Comparison of ENCODE assay signal across 35 mouse cellular contexts in the genomic region with DNA sequence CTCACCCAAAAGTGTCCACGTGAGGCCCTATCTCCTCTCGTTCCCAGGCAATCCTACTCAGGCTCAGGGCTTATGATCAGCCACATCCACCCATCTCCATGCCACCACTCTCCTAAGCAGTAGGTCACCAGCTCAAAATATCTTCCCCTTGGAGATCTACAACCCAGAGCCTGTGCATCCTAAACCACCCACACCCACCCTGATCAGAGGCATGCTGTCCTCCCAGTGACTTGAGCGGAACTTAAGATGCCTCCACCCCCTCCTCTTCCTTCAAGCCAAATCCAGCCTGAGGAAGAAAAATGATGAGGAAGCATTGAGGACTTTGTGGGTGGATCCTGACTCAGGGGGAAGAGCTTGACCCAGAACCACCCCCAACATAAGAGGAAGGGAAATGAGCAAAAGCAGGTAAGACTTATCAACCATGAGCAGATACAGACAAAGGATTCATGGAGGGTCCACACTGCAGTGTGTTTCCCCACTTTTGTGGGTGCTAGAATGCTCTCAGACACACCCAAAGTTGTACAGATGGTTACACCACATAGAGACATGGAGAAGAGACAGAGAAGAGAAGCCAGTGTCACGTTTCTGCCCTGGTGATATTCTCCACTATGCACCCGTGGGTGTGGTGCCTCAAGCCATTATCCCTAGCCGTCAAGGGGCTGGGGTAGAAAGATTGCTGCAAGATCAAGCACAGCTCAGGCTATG. TPM values are rescaled to one million over a fixed set of nuclear protein-coding genes. Genes with fewer than 3 reads are reported as not detected.
"Had no signal": no experiment of that assay in that cellular context is flagged by ENCODE, and none has a peak within 500 bp of the region (broad histone marks: within the 10 kb centered on the region; RNA-seq: fewer than 3 reads in every experiment).

No protein-coding gene starts in this region.

- DNase-seq: gastrocnemius, adult 2 months; gastrocnemius, postnatal 14 days; gastrocnemius, postnatal 36 days; heart, adult 11 months; heart, adult 2 months; heart, postnatal 14 days; heart, postnatal 36 days; kidney, adult 11 months; kidney, adult 2 months; kidney, adult 9 months; kidney, postnatal 14 days; kidney, postnatal 36 days; layer of hippocampus, adult 9-11 months; layer of hippocampus, postnatal 36 days; left cerebral cortex, postnatal 4 days had no signal

- ATAC-seq: hindbrain, postnatal 0 days; intestine, embryonic 16.5 days; liver, embryonic 12.5 days had no signal

RNA-seq across cellular contexts. Expression of gene Allc, which starts 6.8 kb away (rescaled TPM):
- total RNA-seq: gastrocnemius, adult 2 months; gastrocnemius, postnatal 14 days; gastrocnemius, postnatal 36 days; heart, adult 2 months; heart, postnatal 14 days; heart, postnatal 36 days; hematopoietic stem cell, adult 5-6 weeks; hindbrain, postnatal 0 days; liver, adult 2 months had no signal
- polyA plus RNA-seq: heart, embryonic 11.5 days; heart, embryonic 13.5 days; heart, embryonic 15.5 days; heart, postnatal 0 days; hindbrain, embryonic 11.5 days; hindbrain, embryonic 13.5 days; hindbrain, embryonic 15.5 days; intestine, embryonic 14.5 days; intestine, embryonic 16.5 days; kidney, embryonic 15.5 days; kidney, postnatal 0 days; large intestine, adult 2 months; limb, embryonic 11.5 days; limb, embryonic 13.5 days; limb, embryonic 15.5 days; liver, adult 2 months; liver, embryonic 12.5 days had no signal

RNA-seq across cellular contexts. Expression of gene Dcdc2c, which starts 23.3 kb away (rescaled TPM):
- total RNA-seq: gastrocnemius, adult 2 months; gastrocnemius, postnatal 36 days; heart, postnatal 36 days; hematopoietic stem cell, adult 5-6 weeks; hindbrain, postnatal 0 days; liver, adult 2 months had no signal
- polyA plus RNA-seq: gonadal fat pad, adult 2 months; heart, adult 2 months; heart, embryonic 13.5 days; heart, embryonic 15.5 days; heart, postnatal 0 days; hindbrain, embryonic 15.5 days; hindbrain, postnatal 0 days; intestine, embryonic 16.5 days; kidney, adult 2 months; kidney, embryonic 15.5 days; kidney, postnatal 0 days; large intestine, adult 2 months; limb, embryonic 11.5 days; liver, adult 2 months; liver, embryonic 12.5 days had no signal

RNA-seq across cellular contexts. Expression of gene Colec11, which starts 47.7 kb away (rescaled TPM):
- total RNA-seq: hematopoietic stem cell, adult 5-6 weeks had no signal
